Mouse (Mus musculus): Measurements from ENCODE around the gene Opa3.

Opa3 gene

GRCm38 (mm10) chr7:19272173-19272764 lies 44.1 kb downstream of the Opa3 start:
- POLR2A ChIA-PET = interaction anchor here (0.6 to 8.6 kb wide), 75 partner anchors 7 to 426 kb away, joined by 3 to 97 read pairs (median 5); partner anchors contain the start of genes Fosb (in 3 of the 4), Eml2 (in 2 of the 4), Opa3 (in 2 of the 4) and Cd3eap (in 1 of the 4)
- CTCF ChIA-PET = interaction anchor here (0.6 to 3.0 kb wide), 25 partner anchors 8 to 318 kb away, joined by 3 to 24 read pairs (median 4); partner anchors contain the start of genes Ppm1n (in 1 of the 4) and Six5 (in 1 of the 4)

GRCm38 (mm10) chr7:19276253-19276652 lies 48.1 kb downstream of the Opa3 start:
- POLR2A ChIA-PET = interaction anchor here in 3 of 4 experiments (1.3 to 6.4 kb wide), 7 partner anchors 7 to 97 kb away, joined by 4 to 58 read pairs (median 5); partner anchors contain the start of gene Vasp (in 1 of the 3)
- CTCF ChIA-PET = interaction anchor here (0.6 to 2.3 kb wide), 15 partner anchors 15 to 352 kb away, joined by 3 to 14 read pairs (median 5); no protein-coding TSS in a partner anchor

DNA sequence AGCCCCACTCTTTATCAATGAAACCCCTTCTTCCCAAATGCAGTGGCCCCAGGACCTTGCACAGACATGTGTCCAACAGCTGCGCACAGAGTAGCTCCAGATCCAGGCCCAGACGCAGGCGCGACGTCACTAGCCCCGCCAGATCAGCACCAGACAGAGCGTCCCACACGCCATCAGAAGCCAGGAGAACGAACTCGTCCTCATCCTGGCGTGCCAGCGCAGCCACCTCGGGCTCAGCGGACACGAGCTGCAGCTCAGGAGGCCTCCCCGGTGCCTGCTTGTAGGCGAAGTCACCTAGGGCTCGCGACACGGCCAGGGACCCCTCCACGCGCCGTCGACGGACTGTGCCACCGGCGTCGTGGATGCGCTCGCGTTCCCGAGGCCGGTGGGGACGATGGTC lies 50.9 kb downstream of the Opa3 start:
- POLR2A ChIA-PET = interaction anchor here (0.7 to 6.4 kb wide), 42 partner anchors 9 to 143 kb away, joined by 3 to 58 read pairs (median 4); partner anchors contain the start of genes Eml2 (in 2 of the 4), Ercc1 (in 1 of the 4), Fosb (in 1 of the 4) and Ppp1r13l (in 1 of the 4)
- CTCF ChIA-PET = interaction anchor here in 3 of 4 experiments (0.6 to 4.5 kb wide), 30 partner anchors 7 to 186 kb away, joined by 3 to 53 read pairs (median 4); partner anchors contain the start of genes Eml2 (in 2 of the 3), Fosb (in 1 of the 3) and Vasp (in 1 of the 3)

DNA sequence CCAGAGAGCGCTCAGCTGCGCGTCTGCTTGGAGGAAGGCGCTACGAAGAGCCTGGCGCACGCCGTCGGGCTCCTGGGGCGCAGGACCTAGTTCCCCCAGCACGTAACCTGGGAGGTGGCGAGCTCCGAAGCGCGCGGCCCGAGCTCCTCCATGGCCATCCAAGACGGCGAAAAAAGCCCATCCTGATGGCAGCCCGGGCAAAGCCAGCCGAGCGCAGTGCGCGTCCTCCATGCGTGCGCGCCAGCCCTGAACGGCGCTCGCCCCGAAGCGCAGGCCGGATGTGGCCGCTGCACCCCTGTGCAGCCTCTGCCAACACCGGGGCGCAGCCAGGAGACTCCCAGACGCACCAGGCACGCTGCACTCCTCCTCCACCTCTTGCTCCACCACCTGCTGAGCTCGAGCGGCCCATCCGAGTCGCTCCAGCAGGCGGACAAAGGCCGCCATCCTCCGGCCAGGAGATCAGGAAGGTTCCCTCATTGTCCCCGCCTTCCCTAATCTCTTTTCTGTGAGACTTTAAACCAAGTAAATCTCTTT lies 51.5 kb downstream of the Opa3 start, which contains the start of gene Ppm1n:
Gene Ppm1n (minus strand): TSS at position 484 of the 534 bp plus-strand sequence.
- CTCF ChIA-PET = interaction anchor here (0.5 to 4.5 kb wide), 34 partner anchors 8 to 187 kb away, joined by 3 to 53 read pairs (median 4); partner anchors contain the start of genes Eml2 (in 3 of the 4) and Vasp (in 1 of the 4)
- POLR2A ChIA-PET = interaction anchor here (0.6 to 6.4 kb wide), 37 partner anchors 7 to 116 kb away, joined by 3 to 58 read pairs (median 5); partner anchors contain the start of genes Eml2 (in 2 of the 4), Vasp (in 2 of the 4), Ercc1 (in 1 of the 4) and Fosb (in 1 of the 4)

GRCm38 (mm10) chr7:19281680-19282304 lies 53.7 kb downstream of the Opa3 start:
- CTCF ChIA-PET = interaction anchor here (0.5 to 4.5 kb wide), 45 partner anchors 9 to 486 kb away, joined by 3 to 53 read pairs (median 5); partner anchors contain the start of genes Eml2 (in 3 of the 4), Cd3eap (in 1 of the 4), Ercc1 (in 1 of the 4) and Fbxo46 (in 1 of the 4)
- POLR2A ChIA-PET = interaction anchor here in 3 of 4 experiments (0.6 to 6.4 kb wide), 32 partner anchors 10 to 417 kb away, joined by 3 to 58 read pairs (median 4); partner anchors contain the start of genes Vasp (in 3 of the 3), Eml2 (in 2 of the 3), Apoe (in 1 of the 3) and Opa3 (in 1 of the 3)

DNA sequence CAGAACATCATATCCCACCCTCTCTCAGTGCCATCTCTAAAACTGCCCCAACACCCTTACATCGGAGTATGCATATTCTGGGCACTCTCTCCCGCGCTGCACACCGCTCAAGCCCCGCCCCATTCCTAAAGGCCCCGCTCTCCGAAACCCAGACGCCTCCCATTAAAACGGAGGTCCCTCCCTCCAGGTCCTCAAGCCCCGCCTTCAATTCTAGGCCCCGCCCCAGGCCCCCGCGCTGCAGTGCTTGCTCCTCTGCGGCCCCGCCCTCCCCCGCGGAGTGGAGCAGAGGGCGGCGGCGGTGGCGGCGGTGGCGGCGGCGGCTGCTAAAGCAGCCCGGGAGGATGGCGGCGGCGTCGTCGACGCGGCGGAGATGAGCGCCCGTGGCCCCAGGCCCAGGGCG lies 54.3 kb downstream of the Opa3 start, which contains the start of gene Rtn2:
Gene Rtn2 (plus strand): TSS at position 240 of the 400 bp plus-strand sequence.
- CTCF ChIA-PET = interaction anchor here (0.7 to 4.5 kb wide), 31 partner anchors 11 to 177 kb away, joined by 3 to 53 read pairs (median 6); partner anchors contain the start of genes Eml2 (in 2 of the 4), Cd3eap (in 1 of the 4), Ercc1 (in 1 of the 4) and Gipr (in 1 of the 4)

DNA sequence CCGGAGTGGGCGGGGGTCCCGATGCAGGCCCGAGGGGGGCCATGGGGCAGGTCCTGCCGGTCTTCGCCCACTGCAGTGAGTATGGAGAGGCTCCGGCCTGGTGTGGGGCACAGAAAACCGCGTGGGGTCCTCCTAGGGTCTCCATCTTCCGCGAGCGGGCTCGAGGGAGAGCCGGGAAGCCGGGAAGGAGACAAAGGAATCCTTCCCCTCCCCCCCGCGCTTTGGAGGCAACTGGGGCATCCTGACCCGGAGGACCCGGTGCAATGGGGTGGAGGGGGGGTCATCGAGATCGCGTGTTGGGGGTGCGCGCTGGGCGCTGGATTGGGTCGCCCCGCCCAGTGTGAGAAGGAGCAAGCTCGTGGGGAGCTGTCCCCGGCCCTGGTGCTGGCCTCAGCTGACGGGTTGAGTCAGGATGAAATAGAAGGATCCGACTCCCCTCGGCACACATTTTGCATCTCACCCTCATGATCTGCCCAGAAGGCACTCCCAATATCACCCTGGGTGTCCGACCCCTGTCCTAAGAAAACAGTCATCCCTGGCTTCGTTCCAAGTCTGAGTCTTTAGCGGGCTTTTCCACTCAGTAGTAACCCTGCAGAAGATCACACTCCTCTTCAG lies 54.8 kb downstream of the Opa3 start:
- POLR2A ChIA-PET = interaction anchor here in 3 of 4 experiments (0.6 to 1.3 kb wide), 13 partner anchors 8 to 68 kb away, joined by 3 to 6 read pairs (median 4); partner anchors contain the start of gene Vasp (in 1 of the 3)

More for the DNA sequence above, 54.3 kb downstream of the Opa3 start, which contains the start of gene Rtn2:
- POLR2A ChIA-PET = interaction anchor here in 3 of 4 experiments (0.6 to 6.4 kb wide), 15 partner anchors 9 to 107 kb away, joined by 3 to 58 read pairs (median 5); partner anchors contain the start of genes Eml2 (in 1 of the 3) and Vasp (in 1 of the 3)

DNA sequence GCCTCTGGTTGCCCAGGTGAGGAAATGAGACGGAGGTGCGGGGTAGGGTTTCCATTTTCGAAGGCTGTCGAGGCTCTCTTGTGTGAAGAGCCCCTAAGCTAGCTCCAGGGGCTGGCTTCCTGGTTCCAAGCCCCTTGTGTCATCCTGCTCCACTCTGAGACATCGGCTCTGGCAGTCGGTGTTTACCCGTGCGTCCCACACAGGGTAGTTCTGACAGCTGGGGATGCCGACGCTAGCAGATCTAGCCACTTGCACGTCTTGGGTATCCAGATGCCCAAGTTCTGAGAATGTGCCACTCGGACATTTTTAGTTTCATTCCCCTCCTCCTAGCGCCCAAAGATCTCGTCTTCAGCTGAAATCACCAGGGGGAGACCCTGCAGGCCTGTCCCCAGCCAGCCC lies 55.3 kb downstream of the Opa3 start:
- ChIA-PET POLR2A (interaction anchor here in 3 of 4 experiments (0.6 to 1.3 kb wide), 13 partner anchors 8 to 68 kb away, joined by 3 to 6 read pairs (median 4); partner anchors contain the start of gene Vasp (in 1 of the 3)), CTCF (interaction anchor here (0.5 to 3.3 kb wide), 23 partner anchors 12 to 117 kb away, joined by 3 to 11 read pairs (median 4); partner anchors contain the start of genes Eml2 (in 1 of the 4), Ercc1 (in 1 of the 4), Gipr (in 1 of the 4) and Opa3 (in 1 of the 4))

More for the DNA sequence above, 54.8 kb downstream of the Opa3 start:
- CTCF ChIA-PET = interaction anchor here in 3 of 4 experiments (0.6 to 3.3 kb wide), 20 partner anchors 13 to 117 kb away, joined by 3 to 11 read pairs (median 4); partner anchors contain the start of genes Eml2 (in 1 of the 3), Ercc1 (in 1 of the 3), Gipr (in 1 of the 3) and Opa3 (in 1 of the 3)

- CTCF ChIA-PET = interaction anchor here (0.6 to 3.9 kb wide), 10 partner anchors 11 to 385 kb away, joined by 3 to 23 read pairs (median 3); partner anchors contain the start of gene Ercc1 (in 1 of the 4)
- POLR2A ChIA-PET = interaction anchor here in 2 of 4 experiments (1.4 to 2.1 kb wide), 3 partner anchors 9 to 109 kb away, joined by 3 to 5 read pairs (median 4); partner anchors contain the start of gene Eml2 (in 1 of the 2)
Observed at GRCm38 (mm10) chr7:19284763-19285162, 56.6 kb downstream of the Opa3 start.

DNA sequence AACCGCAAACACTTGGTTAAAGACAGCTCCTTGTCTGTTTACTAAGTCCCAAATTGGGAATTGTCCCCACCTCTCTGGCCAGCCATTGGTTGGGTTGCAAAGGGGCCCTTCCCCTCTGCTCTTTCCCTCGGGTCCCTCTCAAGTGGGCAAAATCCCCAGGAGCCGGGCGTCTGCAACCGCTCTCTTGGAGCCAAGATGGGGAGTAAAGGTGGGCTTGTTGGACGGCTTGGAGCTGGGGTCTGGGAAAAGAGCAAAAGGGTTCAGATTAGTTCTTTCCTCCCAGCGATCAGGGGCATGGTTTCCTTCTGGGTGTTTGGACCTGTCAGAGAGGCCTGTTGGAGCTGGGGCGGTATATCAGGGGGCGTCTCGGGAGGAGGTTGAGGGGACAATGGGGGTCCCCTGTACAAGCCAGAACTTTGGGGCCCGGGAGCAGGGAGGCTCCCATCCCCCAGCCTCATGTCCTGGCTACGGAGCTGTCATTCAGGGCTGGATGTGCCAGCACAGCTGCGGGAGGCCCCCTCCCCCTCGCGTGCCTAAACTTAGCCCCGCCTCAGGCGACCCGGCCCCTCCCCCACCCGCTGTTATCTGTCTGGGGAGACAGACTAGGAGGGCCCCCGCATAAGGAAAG lies 62.9 kb downstream of the Opa3 start:
- CTCF ChIA-PET = interaction anchor here (0.5 to 2.2 kb wide), 27 partner anchors 10 to 458 kb away, joined by 3 to 12 read pairs (median 4); partner anchors contain the start of gene Ppm1n (in 1 of the 4)
- POLR2A ChIA-PET = interaction anchor here (0.6 to 1.9 kb wide), 27 partner anchors 8 to 530 kb away, joined by 3 to 8 read pairs (median 4); partner anchors contain the start of genes Fosb (in 2 of the 4), Cd3eap (in 1 of the 4), Ppm1n (in 1 of the 4) and Ppp1r13l (in 1 of the 4)

- ChIA-PET POLR2A (interaction anchor here in 2 of 4 experiments (0.6 to 3.2 kb wide), 16 partner anchors 9 to 266 kb away, joined by 3 to 17 read pairs (median 4); partner anchors contain the start of genes Cd3eap (in 1 of the 2), Eml2 (in 1 of the 2), Fosb (in 1 of the 2) and Ppp1r13l (in 1 of the 2)), CTCF (interaction anchor here (0.5 to 2.0 kb wide), 47 partner anchors 8 to 338 kb away, joined by 3 to 23 read pairs (median 4); partner anchors contain the start of genes Cd3eap (in 1 of the 4), Ercc1 (in 1 of the 4) and Ppp1r13l (in 1 of the 4))
Observed at GRCm38 (mm10) chr7:19295503-19296185, 67.5 kb downstream of the Opa3 start.

GRCm38 (mm10) chr7:19297034-19297433 lies 68.9 kb downstream of the Opa3 start:
- CTCF ChIA-PET = interaction anchor here in 3 of 4 experiments (0.6 to 1.5 kb wide), 9 partner anchors 10 to 269 kb away, joined by 3 to 5 read pairs (median 4); partner anchors contain the start of genes Ercc1 (in 1 of the 3) and Fosb (in 1 of the 3)
- POLR2A ChIA-PET = interaction anchor here in 2 of 4 experiments (0.7 to 1.1 kb wide), 3 partner anchors 8 to 57 kb away, joined by 3 to 4 read pairs (median 4); no protein-coding TSS in a partner anchor

GRCm38 (mm10) chr7:19297794-19298193 lies 69.7 kb downstream of the Opa3 start:
- POLR2A ChIA-PET = interaction anchor here in 1 of 4 experiments (1.0 to 1.1 kb wide), 2 partner anchors 12 to 58 kb away, joined by 3 to 4 read pairs; no protein-coding TSS in a partner anchor
- CTCF ChIA-PET = interaction anchor here in 3 of 4 experiments (0.6 to 1.5 kb wide), 8 partner anchors 11 to 119 kb away, joined by 3 to 5 read pairs (median 4); partner anchors contain the start of genes Ercc1 (in 1 of the 3) and Fosb (in 1 of the 3)

GRCm38 (mm10) chr7:19299194-19299593 lies 71.1 kb downstream of the Opa3 start:
- ChIA-PET POLR2A (interaction anchor here in 3 of 4 experiments (0.6 to 2.2 kb wide), 8 partner anchors 9 to 135 kb away, joined by 3 to 13 read pairs (median 4); partner anchors contain the start of gene Fosb (in 2 of the 3)), CTCF (interaction anchor here (0.5 to 3.9 kb wide), 42 partner anchors 9 to 460 kb away, joined by 3 to 43 read pairs (median 3); partner anchors contain the start of genes Cd3eap (in 1 of the 4), Ercc1 (in 1 of the 4), Fbxo46 (in 1 of the 4) and Fosb (in 1 of the 4))
